Mouse (Mus musculus) stomach, embryonic 15.5 days (tissue): ENCODE measurements at regions not wholly inside any gene's neighbourhood (a gene's known extent, or its start where the extent isn't known, plus 50 kb on each side); places are given as distances from the start of the nearest gene placed in this dataset.

ENCODE experiments used
- ATAC-seq: fragments of 200-750 bp; cut with Nextera tagmentation; 2 replicates; pipeline ENCODE4 v1.8.0; 2017; ENCODE audit warnings: low read depth, moderate number of reproducible peaks, moderate TSS enrichment; ENCODE audit not compliant: insufficient read depth, low FRiP score
- H3K27ac ChIP-seq: fragments of 300-500 bp; sonication (generic); 2 replicates; pipeline ENCODE4 v1.5.1; 2015; ENCODE audit warnings: mild to moderate bottlenecking, inconsistent platforms
- H3K27me3 ChIP-seq: fragments of 300-500 bp; sonication (generic); replicated peaks from 2 replicates; pipeline ENCODE4 v1.6.1; 2015; ENCODE audit warnings: inconsistent platforms
- H3K36me3 ChIP-seq: fragments of 300-500 bp; sonication (generic); 2 replicates; pipeline ENCODE4 v1.6.1; 2015; ENCODE audit warnings: inconsistent platforms
- H3K4me1 ChIP-seq: fragments of 300-500 bp; sonication (generic); 2 replicates; pipeline ENCODE4 v1.6.1; 2015; ENCODE audit warnings: inconsistent platforms
- H3K4me2 ChIP-seq: fragments of 300-500 bp; sonication (generic); 2 replicates; pipeline ENCODE4 v1.6.1; 2015; ENCODE audit warnings: mild to moderate bottlenecking, inconsistent platforms
- H3K4me3 ChIP-seq: fragments of 300-500 bp; sonication (generic); replicated peaks from 2 replicates; pipeline ENCODE4 v1.5.1; 2015; ENCODE audit warnings: inconsistent platforms
- H3K9ac ChIP-seq: fragments of 300-500 bp; sonication (generic); 2 replicates; pipeline ENCODE4 v1.6.1; 2015; ENCODE audit warnings: inconsistent platforms
- H3K9me3 ChIP-seq: fragments of 300-500 bp; sonication (generic); 2 replicates; pipeline ENCODE4 v1.6.1; 2016; ENCODE audit warnings: inconsistent platforms
- WGBS: fragments of 180-500 bp; shearing (Covaris S2); methylation state at CpG from one replicate; pipeline ENCODE4 v1.1.7; 2015; 5-methylcytosine and 5-hydroxymethylcytosine counted together

DNA sequence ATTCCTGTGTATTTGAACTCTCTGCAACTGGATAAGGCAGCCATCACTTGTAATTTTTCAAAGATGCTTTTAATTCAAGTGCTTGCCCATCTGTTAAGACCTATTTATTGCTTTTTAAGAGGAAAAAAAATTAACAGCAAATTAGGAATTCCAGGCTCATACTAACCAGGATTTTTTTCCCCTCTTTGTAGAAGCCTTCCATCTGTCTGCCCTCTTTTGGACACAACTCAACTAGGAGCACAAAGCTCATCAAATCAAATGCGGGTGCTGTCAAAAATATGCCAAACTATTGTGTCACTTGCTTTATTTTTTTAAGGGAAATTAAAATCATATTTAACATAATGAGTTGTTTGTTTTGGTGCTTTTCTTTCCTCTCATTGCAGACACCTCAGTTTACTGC, 55.6 kb upstream of the Gm6657 start:
- H3K4me2 ChIP-seq = no peak overlapping the region
- 90% methylated on average over 1 of the region's 1 CpGs for whole genome bisulfite sequencing
- H3K27ac ChIP-seq = no peak overlapping the region
- H3K4me1 ChIP-seq = no peaks in the 10 kb centered on the region
- no peaks in the 10 kb centered on the region for H3K36me3 ChIP-seq
- H3K9ac ChIP-seq = no peak overlapping the region
- no peaks in the 10 kb centered on the region for H3K27me3 ChIP-seq
- no peak overlapping the region for H3K4me3 ChIP-seq
- H3K9me3 ChIP-seq = no peaks in the 10 kb centered on the region
- no peak for ATAC-seq
